Mouse (Mus musculus) thymus, postnatal 10 days (tissue): ENCODE results near the gene Srbd1.

Experiments used
- DNase-seq, 2 experiments: peaks; one replicate each; pipeline ENCODE4 v3.0.0; 2021; ENCODE audit warnings: low spot score in 2 of 2

Gene Srbd1

DNA sequence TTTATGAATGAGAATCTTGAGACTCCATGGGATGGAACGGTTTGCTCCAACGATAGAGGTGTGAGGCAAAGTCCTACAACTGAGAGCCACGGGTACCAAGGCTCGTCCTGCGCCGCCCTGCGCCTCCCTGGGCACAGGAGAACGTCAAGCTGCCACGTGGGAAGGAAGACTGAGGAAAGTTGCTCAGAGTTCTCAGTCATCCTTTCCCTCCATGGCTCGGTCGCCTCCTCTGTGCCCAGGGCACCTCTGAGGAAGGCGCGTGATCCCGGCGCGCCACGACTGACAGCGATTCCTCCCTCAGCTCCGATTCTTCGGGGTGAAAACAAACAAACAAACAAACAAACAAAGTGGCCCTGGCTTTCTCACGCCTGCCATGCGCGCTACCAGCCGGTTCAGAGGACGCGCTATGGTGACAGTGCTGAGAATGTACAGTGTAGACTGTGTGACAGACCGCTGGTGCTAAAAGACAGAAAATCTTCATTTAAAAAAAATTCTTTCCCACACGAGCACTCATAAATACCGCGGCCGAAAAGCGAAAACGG, 367 bp downstream of the Srbd1 start:
- DNase-seq: peak; percentile 14 to 17

- no peak for DNase-seq
These were observed 9.1 kb downstream of the Srbd1 start for GRCm38 (mm10) chr17:86135835-86136234.

- no peak for DNase-seq
These were observed 10.5 kb downstream of the Srbd1 start for GRCm38 (mm10) chr17:86134461-86134860.

DNA sequence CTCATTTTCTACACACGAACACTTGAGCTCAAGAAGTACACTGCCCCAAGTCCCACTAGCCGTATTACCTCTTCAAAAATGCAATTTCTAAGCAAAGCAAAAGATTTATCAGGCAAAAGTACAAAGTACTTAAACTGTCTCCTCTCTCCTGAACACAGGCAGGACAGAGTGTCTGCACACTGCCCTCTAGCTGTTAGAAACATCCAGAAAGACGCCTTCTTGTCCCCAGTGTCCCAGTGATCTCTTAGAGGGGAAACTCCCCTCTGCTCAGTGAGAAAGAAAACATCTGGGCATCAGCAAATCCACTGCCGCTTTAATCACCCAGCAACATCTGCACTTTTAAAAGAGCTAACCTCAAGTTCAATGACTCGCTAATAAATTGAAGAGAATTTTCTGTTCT, 12.4 kb downstream of the Srbd1 start:
- DNase-seq: no peak

GRCm38 (mm10) chr17:86128198-86128597, 16.8 kb downstream of the Srbd1 start:
- no peak for DNase-seq

- no peak for DNase-seq
These were observed 19.1 kb downstream of the Srbd1 start for GRCm38 (mm10) chr17:86125908-86126307.

- no peak for DNase-seq
These were observed 21.8 kb downstream of the Srbd1 start for GRCm38 (mm10) chr17:86123146-86123545.

DNA sequence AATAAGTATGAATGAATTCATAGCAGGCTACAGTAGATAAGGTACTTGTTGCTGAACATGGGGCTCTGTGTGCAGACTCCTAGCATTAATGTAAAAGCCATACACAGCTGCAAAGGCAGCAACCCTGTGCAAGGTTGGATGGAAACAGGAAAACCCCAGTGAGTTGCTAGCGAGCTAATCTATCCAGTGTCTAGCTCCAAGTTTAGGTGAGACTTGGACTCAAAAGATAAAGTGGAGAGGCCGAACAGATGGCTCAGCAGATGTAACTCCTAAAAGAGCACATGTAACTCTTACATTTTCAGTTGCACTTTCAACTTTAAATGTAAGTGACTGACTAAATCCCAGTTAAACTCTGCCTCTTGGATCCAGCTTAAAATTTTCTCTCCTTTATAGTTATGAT, 48.1 kb downstream of the Srbd1 start:
- DNase-seq: no peak

GRCm38 (mm10) chr17:86093124-86093523, 51.9 kb downstream of the Srbd1 start:
- no peak for DNase-seq

- DNase-seq: no peak
These were observed 53.3 kb downstream of the Srbd1 start for GRCm38 (mm10) chr17:86091631-86092030.

DNA sequence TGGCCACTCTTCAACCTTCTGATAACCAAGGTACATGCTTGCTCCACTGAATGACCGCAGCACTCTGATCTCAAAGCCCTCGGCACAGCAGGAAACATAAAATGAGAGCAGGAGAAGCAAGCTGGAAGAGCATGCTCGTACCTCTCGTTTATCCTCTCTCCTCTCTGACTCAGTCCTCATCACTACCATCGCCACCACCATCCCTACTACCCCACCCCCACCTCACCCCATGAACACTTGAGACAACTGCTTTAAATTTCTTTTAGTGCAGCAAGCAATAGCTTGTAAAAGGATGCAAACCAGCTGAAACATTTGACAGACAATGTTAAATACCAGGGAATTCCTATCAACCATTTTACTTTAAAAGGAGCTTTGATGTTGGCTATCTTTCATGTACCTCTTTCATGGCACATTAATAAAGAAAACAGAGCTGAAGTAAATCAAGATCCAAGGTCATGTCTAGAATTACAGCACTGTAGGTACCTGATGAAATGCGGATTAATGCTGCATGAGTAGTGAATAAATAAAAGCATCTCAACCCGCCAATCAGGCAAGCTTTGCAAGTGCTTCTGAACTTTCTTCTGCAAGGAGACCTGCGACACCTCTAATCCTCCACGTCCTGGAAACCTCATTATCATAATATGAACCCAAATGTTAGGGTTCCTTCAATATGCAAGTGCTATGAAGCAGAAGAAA, 54.9 kb downstream of the Srbd1 start:
- no peak for DNase-seq

- DNase-seq: no peak
These were observed 57.1 kb downstream of the Srbd1 start for GRCm38 (mm10) chr17:86087922-86088321.

GRCm38 (mm10) chr17:86086191-86086590, 58.8 kb downstream of the Srbd1 start:
- no peak for DNase-seq

DNA sequence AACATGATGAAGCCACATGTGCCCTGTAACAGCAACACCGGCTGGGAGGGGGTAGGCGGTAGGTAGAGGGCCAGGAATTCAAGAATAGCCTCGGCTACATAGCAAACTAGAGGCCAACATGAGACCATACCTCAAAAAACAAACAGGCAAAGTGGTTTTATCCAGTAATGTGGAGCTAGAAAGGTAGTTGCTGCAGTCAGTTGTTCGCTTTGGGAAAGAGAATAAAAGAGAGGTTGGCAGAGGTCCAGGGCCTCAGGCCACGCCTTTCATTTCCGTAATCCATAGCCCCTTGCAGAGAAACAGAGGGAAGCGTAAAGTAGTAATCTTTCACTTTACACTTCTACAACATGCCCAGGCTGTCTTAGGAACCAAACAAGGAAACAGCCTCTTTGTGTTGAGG, 61.8 kb downstream of the Srbd1 start:
- no peak for DNase-seq

DNA sequence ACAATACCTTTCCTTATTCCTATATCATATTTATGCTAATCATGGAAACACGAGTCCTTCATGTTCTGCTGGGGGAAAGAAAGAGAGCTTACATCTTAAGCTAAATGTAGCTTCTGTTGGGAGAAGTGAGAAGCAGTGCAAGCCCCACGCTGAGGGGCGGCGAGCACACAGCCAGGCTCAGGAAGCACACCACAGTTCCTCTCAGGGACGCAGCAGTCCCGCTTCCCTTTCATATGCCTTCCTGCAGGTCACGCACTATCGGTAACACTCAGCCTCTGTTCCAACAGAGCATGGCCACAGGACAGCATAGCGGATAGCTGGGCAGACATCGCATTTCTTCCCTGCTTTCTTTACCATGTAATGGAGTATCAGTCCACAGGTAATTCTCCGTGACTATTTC, 66.9 kb downstream of the Srbd1 start:
- DNase-seq: no peak

GRCm38 (mm10) chr17:86067444-86067843, 77.5 kb downstream of the Srbd1 start:
- no peak for DNase-seq

- DNase-seq: no peak
These were observed 79.1 kb downstream of the Srbd1 start for GRCm38 (mm10) chr17:86065833-86066232.

- DNase-seq: peak in 1 of 2 experiments; percentile 48
These were observed 81.5 kb downstream of the Srbd1 start for GRCm38 (mm10) chr17:86063461-86063860.

- no peak for DNase-seq
These were observed 84.1 kb downstream of the Srbd1 start for GRCm38 (mm10) chr17:86060911-86061310.

DNA sequence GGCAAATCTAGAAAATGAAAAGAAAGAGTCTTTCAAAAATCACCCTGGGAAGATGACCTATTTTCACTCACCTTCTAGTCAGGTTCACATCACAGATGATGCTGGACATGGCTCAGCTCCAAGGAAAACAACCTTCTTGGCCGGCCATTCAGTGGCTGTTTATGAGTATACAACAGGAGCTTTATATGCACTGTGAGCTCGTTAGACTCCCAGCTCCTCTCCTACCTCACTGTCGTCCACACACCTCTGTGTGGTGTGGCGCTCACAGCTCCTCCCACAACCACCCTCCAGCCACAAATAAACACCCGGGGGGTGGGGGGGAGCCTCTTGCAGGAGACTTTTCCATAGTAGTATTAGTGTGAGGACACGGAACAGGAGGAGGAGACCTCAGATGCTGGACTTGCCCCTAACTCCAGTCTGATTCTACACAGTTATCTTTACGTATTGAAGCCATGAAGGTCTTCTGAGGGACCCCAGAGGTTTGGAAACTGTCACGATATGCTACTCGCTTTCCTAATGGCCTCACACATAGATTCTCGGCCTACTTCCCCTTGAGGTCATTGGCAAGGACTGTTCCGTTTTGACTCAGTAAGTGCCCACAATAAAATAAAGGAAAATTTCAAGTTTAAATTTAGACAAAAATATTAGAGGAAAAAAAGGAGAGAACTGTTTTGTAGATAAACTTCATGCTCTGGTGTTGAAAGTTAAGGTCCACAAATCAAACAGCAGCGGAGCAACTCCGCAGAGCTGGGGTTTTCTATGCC, 104.6 kb downstream of the Srbd1 start:
- DNase-seq: no peak

DNA sequence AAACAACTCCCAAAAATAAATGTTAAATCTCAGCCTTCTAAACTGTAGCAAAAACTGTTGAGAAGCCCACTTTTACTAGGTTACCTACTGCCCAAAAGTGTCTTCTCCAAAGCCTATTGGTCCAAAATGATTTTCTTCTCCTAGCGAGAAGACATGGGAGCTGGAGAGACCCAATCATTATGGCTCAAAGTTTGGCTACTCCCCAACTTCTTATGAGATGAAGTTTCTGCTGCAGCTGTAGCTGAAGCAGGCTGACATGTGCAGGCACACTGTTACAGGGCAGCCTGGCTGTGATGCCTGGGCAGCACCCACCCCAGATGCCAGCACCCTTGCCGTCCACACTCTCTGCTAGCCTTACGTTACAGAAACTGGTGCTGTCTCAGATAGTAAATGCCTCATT, 105.2 kb downstream of the Srbd1 start:
- no peak for DNase-seq

DNA sequence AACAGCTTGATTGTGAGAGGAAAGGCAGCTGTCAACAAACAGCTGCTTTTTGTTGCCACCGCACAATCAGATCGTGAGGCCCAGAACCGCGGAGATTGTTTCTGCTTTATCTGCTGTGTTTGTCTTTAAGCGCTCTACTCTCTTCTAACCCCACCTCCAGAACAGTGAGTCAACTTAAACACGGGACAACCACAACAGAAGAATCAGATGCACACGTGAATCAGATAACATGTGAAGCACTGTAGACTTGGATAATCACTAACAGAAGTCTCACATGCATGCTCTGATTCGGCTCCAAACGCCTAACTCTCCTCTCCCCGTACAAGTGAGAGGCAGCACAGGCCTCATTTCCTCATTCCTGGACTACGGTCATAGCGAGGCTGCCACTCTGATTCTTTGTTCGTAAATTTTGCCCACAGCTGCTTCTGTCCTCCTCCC, 106.7 kb downstream of the Srbd1 start:
- no peak for DNase-seq

GRCm38 (mm10) chr17:86035576-86035975, 109.4 kb downstream of the Srbd1 start:
- no peak for DNase-seq
